Mouse (Mus musculus): ENCODE data around the gene Dydc2. TPM values are rescaled to one million over a fixed set of nuclear protein-coding genes. Genes with fewer than 3 reads are reported as not detected.

The Dydc2 gene
- not detected in 2 replicates for polyA plus RNA-seq (2015; fragmentation: Nextera tagmentation; extraction: Ambion mirVana)

GRCm38 (mm10) chr14:41069108-41069507 is at the start of gene Dydc2:
Dydc2 (minus strand) TSS chr14:41069208.
- no peak within 1 kb of the TSS for H3K9ac ChIP-seq (ENCODE audit: low read length)
- H3K4me1 ChIP-seq (ENCODE audit: control insufficient read depth, insufficient read depth, low read length), result peaks cover 5% of the 10 kb centered on the region
- no peaks in the 10 kb centered on the region for H3K9me3 ChIP-seq (replicated peaks; ENCODE audit: control insufficient read depth, low read length)
- H3K4me2 ChIP-seq (ENCODE audit: low read depth, low read length), result no peak within 1 kb of the TSS
- no peaks in the 10 kb centered on the region for H3K36me3 ChIP-seq (ENCODE audit: control insufficient read depth, insufficient read depth, low read length)
- ATAC-seq (ENCODE audit: insufficient read depth, low FRiP score), result no peak
- no peaks in the 10 kb centered on the region for H3K27me3 ChIP-seq (ENCODE audit: control insufficient read depth, insufficient read depth, low read length)
- no peak within 1 kb of the TSS for H3K27ac ChIP-seq (ENCODE audit: low read length)
- no peak within 1 kb of the TSS for H3K4me3 ChIP-seq (replicated peaks; ENCODE audit: low read length)

- no peak overlapping the region for H3K4me3 ChIP-seq (replicated peaks; ENCODE audit: low read length)
- ATAC-seq (ENCODE audit: insufficient read depth, low FRiP score), result no peak
- H3K9me3 ChIP-seq (replicated peaks; ENCODE audit: control insufficient read depth, low read length), result no peaks in the 10 kb centered on the region
- H3K9ac ChIP-seq (ENCODE audit: low read length), result no peak overlapping the region
- no peak overlapping the region for H3K4me2 ChIP-seq (ENCODE audit: low read depth, low read length)
- no peaks in the 10 kb centered on the region for H3K36me3 ChIP-seq (ENCODE audit: control insufficient read depth, insufficient read depth, low read length)
- 80% methylated on average over 3 of the region's 3 CpGs for WGBS
- no peaks in the 10 kb centered on the region for H3K27me3 ChIP-seq (ENCODE audit: control insufficient read depth, insufficient read depth, low read length)
- H3K27ac ChIP-seq (ENCODE audit: low read length), result no peak overlapping the region
- H3K4me1 ChIP-seq (ENCODE audit: control insufficient read depth, insufficient read depth, low read length), result no peaks in the 10 kb centered on the region
Observed at GRCm38 (mm10) chr14:41116271-41116670, 47.3 kb upstream of the Dydc2 start.

GRCm38 (mm10) chr14:41112944-41113343 is 43.9 kb upstream of the Dydc2 start:
- ATAC-seq (ENCODE audit: insufficient read depth, low FRiP score), result no peak

GRCm38 (mm10) chr14:41111031-41111668 is 42.1 kb upstream of the Dydc2 start:
- WGBS, result 75% methylated on average over 7 of the region's 7 CpGs
- H3K36me3 ChIP-seq (ENCODE audit: control insufficient read depth, insufficient read depth, low read length), result no peaks in the 10 kb centered on the region
- no peaks in the 10 kb centered on the region for H3K4me1 ChIP-seq (ENCODE audit: control insufficient read depth, insufficient read depth, low read length)
- no peak overlapping the region for H3K27ac ChIP-seq (ENCODE audit: low read length)
- H3K9ac ChIP-seq (ENCODE audit: low read length), result no peak overlapping the region
- no peak overlapping the region for H3K4me3 ChIP-seq (replicated peaks; ENCODE audit: low read length)
- H3K27me3 ChIP-seq (ENCODE audit: control insufficient read depth, insufficient read depth, low read length), result no peaks in the 10 kb centered on the region
- H3K9me3 ChIP-seq (replicated peaks; ENCODE audit: control insufficient read depth, low read length), result no peaks in the 10 kb centered on the region
- ATAC-seq (ENCODE audit: insufficient read depth, low FRiP score), result peak; percentile 33; the same call in 1 of the 2 replicates
- no peak overlapping the region for H3K4me2 ChIP-seq (ENCODE audit: low read depth, low read length)

More at GRCm38 (mm10) chr14:41112944-41113343, 43.9 kb upstream of the Dydc2 start:
- WGBS, result 74% methylated on average over 4 of the region's 4 CpGs
- Histone ChIP-seq H3K9ac (ENCODE audit: low read length) (no peak overlapping the region), H3K4me2 (ENCODE audit: low read depth, low read length) (no peak overlapping the region), H3K4me1 (ENCODE audit: control insufficient read depth, insufficient read depth, low read length) (no peaks in the 10 kb centered on the region), H3K27me3 (ENCODE audit: control insufficient read depth, insufficient read depth, low read length) (no peaks in the 10 kb centered on the region), H3K27ac (ENCODE audit: low read length) (no peak overlapping the region), H3K36me3 (ENCODE audit: control insufficient read depth, insufficient read depth, low read length) (no peaks in the 10 kb centered on the region), H3K4me3 (replicated peaks; ENCODE audit: low read length) (no peak overlapping the region), H3K9me3 (replicated peaks; ENCODE audit: control insufficient read depth, low read length) (no peaks in the 10 kb centered on the region)

GRCm38 (mm10) chr14:41104853-41105444 is 35.9 kb upstream of the Dydc2 start, which contains the start of gene Mat1a:
Mat1a (plus strand) TSS chr14:41105035.
- peak; percentile 75; the same call in 1 of the 2 replicates for ATAC-seq (ENCODE audit: insufficient read depth, low FRiP score)
- H3K27me3 ChIP-seq (ENCODE audit: control insufficient read depth, insufficient read depth, low read length), result no peaks in the 10 kb centered on the region
- H3K4me2 ChIP-seq (ENCODE audit: low read depth, low read length), result no peak within 1 kb of the TSS
- H3K9me3 ChIP-seq (replicated peaks; ENCODE audit: control insufficient read depth, low read length), result no peaks in the 10 kb centered on the region
- 57% methylated on average over 10 of the region's 10 CpGs for WGBS
- H3K4me3 ChIP-seq (replicated peaks; ENCODE audit: low read length), result no peak within 1 kb of the TSS
- no peaks in the 10 kb centered on the region for H3K4me1 ChIP-seq (ENCODE audit: control insufficient read depth, insufficient read depth, low read length)
- no peak within 1 kb of the TSS for H3K9ac ChIP-seq (ENCODE audit: low read length)
- no peak within 1 kb of the TSS for H3K27ac ChIP-seq (ENCODE audit: low read length)
- H3K36me3 ChIP-seq (ENCODE audit: control insufficient read depth, insufficient read depth, low read length), result no peaks in the 10 kb centered on the region

- Histone ChIP-seq H3K9ac (ENCODE audit: low read length) (no peak overlapping the region), H3K27me3 (ENCODE audit: control insufficient read depth, insufficient read depth, low read length) (no peaks in the 10 kb centered on the region), H3K4me1 (ENCODE audit: control insufficient read depth, insufficient read depth, low read length) (no peaks in the 10 kb centered on the region), H3K4me3 (replicated peaks; ENCODE audit: low read length) (no peak overlapping the region), H3K36me3 (ENCODE audit: control insufficient read depth, insufficient read depth, low read length) (no peaks in the 10 kb centered on the region), H3K27ac (ENCODE audit: low read length) (no peak overlapping the region), H3K9me3 (replicated peaks; ENCODE audit: control insufficient read depth, low read length) (no peaks in the 10 kb centered on the region), H3K4me2 (ENCODE audit: low read depth, low read length) (no peak overlapping the region)
- 62% methylated on average over 2 of the region's 2 CpGs for WGBS
- ATAC-seq (ENCODE audit: insufficient read depth, low FRiP score), result no peak
Observed at GRCm38 (mm10) chr14:41102269-41102668, 33.3 kb upstream of the Dydc2 start.

- Histone ChIP-seq H3K4me3 (replicated peaks; ENCODE audit: low read length) (no peak overlapping the region), H3K4me2 (ENCODE audit: low read depth, low read length) (no peak overlapping the region), H3K9ac (ENCODE audit: low read length) (no peak overlapping the region), H3K36me3 (ENCODE audit: control insufficient read depth, insufficient read depth, low read length) (no peaks in the 10 kb centered on the region), H3K27me3 (ENCODE audit: control insufficient read depth, insufficient read depth, low read length) (no peaks in the 10 kb centered on the region), H3K27ac (ENCODE audit: low read length) (no peak overlapping the region), H3K4me1 (ENCODE audit: control insufficient read depth, insufficient read depth, low read length) (no peaks in the 10 kb centered on the region), H3K9me3 (replicated peaks; ENCODE audit: control insufficient read depth, low read length) (no peaks in the 10 kb centered on the region)
- 58% methylated on average over 5 of the region's 5 CpGs for WGBS
- ATAC-seq (ENCODE audit: insufficient read depth, low FRiP score), result no peak
Observed at GRCm38 (mm10) chr14:41101242-41101641, 32.2 kb upstream of the Dydc2 start.

- no peaks in the 10 kb centered on the region for H3K36me3 ChIP-seq (ENCODE audit: control insufficient read depth, insufficient read depth, low read length)
- H3K27ac ChIP-seq (ENCODE audit: low read length), result no peak overlapping the region
- H3K27me3 ChIP-seq (ENCODE audit: control insufficient read depth, insufficient read depth, low read length), result no peaks in the 10 kb centered on the region
- H3K4me3 ChIP-seq (replicated peaks; ENCODE audit: low read length), result no peak overlapping the region
- H3K9ac ChIP-seq (ENCODE audit: low read length), result no peak overlapping the region
- WGBS, result 53% methylated on average over 3 of the region's 3 CpGs
- H3K9me3 ChIP-seq (replicated peaks; ENCODE audit: control insufficient read depth, low read length), result no peaks in the 10 kb centered on the region
- H3K4me2 ChIP-seq (ENCODE audit: low read depth, low read length), result no peak overlapping the region
- ATAC-seq (ENCODE audit: insufficient read depth, low FRiP score), result no peak
- H3K4me1 ChIP-seq (ENCODE audit: control insufficient read depth, insufficient read depth, low read length), result no peaks in the 10 kb centered on the region
Observed at GRCm38 (mm10) chr14:41100712-41101111, 31.7 kb upstream of the Dydc2 start.

GRCm38 (mm10) chr14:41098726-41099125 is 29.7 kb upstream of the Dydc2 start:
- no peak overlapping the region for H3K4me3 ChIP-seq (replicated peaks; ENCODE audit: low read length)
- WGBS, result 89% methylated on average over 1 of the region's 1 CpGs
- H3K4me1 ChIP-seq (ENCODE audit: control insufficient read depth, insufficient read depth, low read length), result no peaks in the 10 kb centered on the region
- H3K9me3 ChIP-seq (replicated peaks; ENCODE audit: control insufficient read depth, low read length), result no peaks in the 10 kb centered on the region
- no peak overlapping the region for H3K27ac ChIP-seq (ENCODE audit: low read length)
- no peak overlapping the region for H3K4me2 ChIP-seq (ENCODE audit: low read depth, low read length)
- no peak for ATAC-seq (ENCODE audit: insufficient read depth, low FRiP score)
- no peaks in the 10 kb centered on the region for H3K36me3 ChIP-seq (ENCODE audit: control insufficient read depth, insufficient read depth, low read length)
- H3K9ac ChIP-seq (ENCODE audit: low read length), result no peak overlapping the region
- no peaks in the 10 kb centered on the region for H3K27me3 ChIP-seq (ENCODE audit: control insufficient read depth, insufficient read depth, low read length)

Measured in stomach, embryonic 16.5 days (tissue).